Mouse (Mus musculus): ENCODE data around the gene Ascl5.

Gene Ascl5

DNA sequence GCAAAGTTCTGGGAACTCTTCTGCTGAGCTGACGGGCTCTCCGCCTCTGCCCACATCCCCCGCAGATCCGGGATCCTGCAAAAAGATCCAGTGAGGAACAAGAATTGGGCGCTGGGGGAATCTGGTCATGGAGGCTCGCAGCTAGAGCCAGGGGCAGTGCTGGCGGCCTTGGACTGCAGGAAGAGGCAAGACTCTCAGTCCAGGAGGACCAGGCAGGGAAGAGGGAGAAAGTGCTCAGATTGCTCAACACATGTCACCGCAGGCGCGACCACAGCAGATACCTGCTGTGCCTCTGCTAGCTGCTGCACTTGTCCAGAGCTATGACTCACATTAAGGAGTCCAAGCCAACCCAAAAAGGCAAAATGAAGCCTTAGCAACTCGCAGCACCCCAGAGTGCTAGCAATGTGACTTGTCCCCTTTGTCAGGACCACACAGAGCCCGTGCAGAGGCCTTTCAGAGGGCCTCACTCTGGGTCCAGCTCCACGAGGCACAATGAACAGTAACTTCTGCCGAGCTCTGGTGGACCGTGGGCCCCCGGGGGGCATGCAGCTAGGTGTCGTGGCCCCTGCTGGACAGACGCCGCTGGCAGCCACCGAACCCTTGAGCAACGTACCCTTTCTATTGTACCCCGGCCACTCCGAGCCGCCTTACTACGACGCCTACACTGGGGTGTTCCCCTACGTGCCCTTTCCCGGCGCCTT, at the start of gene Ascl5:
TSS of gene Ascl5 (plus strand) at position 493 of the 701 bp plus-strand sequence.
- WGBS: 28% methylated on average over 29 of the region's 29 CpGs

DNA sequence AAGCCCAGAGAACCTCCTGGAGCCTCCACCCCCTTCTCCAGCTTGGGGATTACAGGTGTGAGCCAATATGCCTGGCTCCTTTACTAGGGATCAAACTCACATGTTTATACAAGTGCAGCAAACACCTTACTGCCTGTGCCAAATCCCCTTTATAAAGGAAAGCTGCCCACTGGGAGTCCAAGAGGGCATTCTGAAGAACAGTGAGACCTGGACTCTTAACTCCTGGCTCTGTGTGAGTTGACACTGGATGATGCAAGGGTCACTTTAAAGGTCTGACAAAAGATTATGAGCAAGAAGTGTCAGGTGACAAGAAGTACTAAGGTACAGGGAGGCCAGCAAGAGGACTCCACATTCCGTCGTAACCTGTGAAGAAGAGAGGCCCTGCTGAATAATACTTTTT, 49.2 kb upstream of the Ascl5 start:
- WGBS: 96% methylated on average over 2 of the region's 2 CpGs

DNA sequence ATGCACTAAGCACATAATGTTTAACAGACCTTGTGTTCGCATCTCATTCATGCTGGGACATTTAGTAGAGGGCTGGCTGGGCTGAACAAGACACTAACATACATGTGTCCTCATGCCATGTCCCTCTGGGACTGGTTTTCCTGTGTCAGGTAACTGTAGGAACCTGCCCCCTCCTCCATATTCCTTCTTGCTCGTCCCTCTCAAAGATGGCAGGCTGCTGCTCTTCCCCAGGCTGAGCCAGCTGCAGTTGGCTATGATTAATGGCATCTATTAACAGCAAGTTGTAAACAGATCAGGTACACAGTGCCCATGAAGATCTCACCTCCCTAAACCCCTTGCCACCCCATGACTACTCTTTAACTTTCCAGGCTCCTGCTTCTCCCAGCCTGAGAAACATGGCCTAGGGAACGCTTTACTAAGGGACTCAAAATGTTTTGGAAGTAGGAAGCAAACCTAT, 44.3 kb upstream of the Ascl5 start, which contains the start of gene Igfn1:
TSS of gene Igfn1 (minus strand) at position 51 of the 457 bp plus-strand sequence.
- WGBS: 94% methylated on average over 3 of the region's 3 CpGs

DNA sequence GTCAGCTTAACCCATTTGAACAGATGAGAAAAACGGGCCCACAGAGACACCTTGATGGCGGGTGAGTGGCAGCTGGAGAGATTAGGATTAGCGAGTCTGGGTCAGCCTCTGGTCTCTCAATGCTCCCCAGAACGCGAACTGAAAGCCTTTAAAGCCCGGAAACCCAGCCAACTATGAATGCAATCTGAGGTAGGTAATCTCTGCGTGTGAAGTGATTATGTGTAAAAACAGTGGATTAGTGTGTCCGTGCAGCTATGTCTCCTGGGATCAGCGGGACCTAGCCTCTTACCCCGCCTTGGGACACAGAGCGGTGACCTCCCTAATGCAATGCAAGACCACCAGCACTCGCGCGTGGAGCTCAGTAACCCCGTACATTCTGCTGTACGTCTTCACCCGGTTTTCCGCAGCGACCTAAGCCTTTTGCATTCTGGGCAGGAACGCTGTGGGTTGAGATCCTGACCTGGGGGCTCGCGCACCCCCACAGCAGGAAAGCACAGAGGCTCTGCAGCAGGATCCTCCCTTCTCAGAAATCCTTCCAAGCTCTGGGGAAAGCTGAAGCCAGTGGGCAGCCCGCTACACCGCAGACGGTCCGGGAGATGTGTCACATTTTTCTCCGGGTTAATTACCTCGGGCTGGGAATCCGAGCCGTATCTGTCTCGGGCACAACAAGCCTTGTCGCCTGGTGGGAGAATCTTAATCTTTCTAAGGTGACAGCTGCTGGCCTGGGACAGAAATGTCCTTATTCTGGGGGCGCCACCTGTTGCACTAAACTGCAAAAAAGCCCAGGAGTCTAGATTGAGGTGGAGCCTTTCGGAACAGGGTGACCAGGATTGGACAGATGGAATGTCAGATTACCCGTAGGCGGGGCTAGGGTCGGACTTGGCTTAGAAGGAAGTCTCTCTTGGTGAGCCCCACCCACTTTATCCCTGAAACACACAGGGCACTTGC, 43.1 kb upstream of the Ascl5 start, which contains the start of gene Tmem9:
TSS of gene Tmem9 (plus strand) at position 940 of the 948 bp plus-strand sequence.
- 15% methylated on average over 37 of the region's 37 CpGs for WGBS

DNA sequence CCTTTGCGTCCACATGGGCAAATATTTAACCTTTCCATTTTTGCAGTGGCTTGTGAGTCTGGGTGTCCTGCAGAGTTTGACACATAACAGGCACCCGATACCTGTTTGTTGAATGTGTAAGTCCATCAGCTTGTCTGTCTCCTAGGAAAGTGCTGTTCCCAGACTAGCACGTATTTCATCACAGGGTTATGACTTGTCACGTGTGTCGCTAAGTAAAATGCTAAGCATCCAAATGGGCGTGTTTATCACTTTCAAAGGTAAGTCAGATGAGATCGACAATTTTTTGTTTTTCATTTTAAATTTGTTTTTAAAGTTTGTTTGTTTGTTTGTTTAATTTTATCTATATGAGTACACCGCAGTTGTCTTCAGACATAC, 42.5 kb upstream of the Ascl5 start:
- WGBS: 24% methylated on average over 8 of the region's 8 CpGs

DNA sequence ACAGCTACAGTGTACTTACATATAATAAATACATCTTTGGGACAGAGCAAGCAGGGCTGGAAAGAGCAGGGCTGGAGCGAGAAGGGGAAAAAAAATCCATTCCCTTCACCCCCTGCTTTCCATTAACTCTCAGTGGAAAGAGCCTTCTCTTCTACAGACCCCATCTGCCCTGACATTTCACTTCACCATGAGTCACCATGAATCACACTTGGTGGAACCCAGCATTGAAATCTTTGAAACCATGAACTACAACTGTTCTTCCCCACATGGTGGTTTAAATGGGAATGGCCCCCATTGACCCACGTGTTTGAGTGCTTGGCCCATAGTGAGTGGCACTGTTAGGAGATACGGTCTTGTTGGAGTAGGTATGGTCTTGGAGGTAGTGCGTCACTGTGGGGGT, 40.4 kb upstream of the Ascl5 start:
- WGBS: 90% methylated on average over 4 of the region's 4 CpGs

DNA sequence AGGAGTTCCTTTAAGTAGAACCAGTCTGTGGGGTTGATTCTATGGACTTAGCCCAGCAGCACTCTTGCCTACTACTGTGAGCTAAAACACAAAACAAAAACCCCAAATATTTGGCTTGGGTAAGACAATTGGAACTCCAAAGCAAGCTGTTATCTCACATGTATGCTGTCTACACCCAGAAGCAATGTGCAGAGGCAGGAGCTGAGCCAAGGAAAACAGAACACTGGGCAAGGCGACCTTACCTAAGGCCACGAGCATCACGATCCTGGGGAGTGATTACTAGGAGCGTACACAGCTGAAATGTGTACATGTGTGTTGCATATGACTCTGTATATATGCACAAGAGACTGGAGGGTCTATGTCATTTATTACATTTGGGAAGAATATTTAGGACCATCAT, 37.1 kb upstream of the Ascl5 start:
- 74% methylated on average over 4 of the region's 4 CpGs for WGBS

DNA sequence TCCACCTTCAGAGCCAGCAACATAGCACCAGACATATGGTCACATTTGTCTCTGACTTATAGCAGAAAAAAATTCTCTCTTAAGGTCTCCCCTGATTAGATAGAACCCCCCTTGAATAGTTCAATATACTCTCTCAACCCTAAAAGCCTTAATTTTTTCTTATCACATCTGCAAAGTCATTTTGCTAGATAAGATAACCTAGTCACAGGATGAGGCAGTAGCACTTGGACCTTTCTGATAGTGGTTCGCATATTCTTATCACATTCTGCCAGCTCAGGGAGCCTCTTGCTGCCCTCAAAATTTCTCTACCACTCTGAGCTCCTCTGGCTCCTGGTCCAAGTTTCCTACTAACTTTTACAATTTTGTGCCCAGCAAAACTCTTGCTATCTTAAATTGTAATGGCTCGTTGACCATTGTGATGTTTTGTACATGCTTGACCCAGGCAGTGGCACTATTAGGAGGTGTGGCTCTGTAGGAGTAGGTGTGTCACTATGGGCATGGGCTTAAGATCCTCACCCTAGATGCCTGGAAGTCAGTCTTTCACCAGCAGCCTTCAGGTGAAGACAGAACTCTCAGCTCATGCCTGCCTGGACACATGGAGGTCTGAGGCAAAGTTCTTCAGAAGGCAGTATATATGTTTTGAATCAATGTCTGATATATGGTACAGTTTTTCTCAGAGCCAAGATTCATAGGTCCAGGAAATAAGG, 35.7 kb upstream of the Ascl5 start:
- 87% methylated on average over 2 of the region's 2 CpGs for WGBS

DNA sequence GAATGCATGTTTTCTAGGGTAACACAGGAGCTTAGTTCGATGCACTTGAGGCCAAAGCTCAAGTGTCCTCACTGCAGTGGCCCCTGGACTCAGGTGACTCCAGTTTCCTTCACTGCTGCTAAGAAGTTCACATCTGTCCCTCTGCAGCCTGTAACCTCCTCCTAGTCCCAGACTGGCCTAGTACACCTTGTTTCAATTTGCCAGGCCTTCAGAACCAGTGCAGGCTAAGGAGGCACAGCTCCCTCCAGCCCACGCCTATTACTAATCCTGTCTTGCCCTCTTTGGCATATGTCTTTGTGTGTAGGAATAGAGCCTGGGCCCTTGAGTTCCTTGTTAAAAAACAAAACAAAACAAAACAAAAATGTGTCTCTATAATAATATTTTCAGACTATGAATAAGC, 33.3 kb upstream of the Ascl5 start:
- WGBS: 88% methylated on average over 2 of the region's 2 CpGs

DNA sequence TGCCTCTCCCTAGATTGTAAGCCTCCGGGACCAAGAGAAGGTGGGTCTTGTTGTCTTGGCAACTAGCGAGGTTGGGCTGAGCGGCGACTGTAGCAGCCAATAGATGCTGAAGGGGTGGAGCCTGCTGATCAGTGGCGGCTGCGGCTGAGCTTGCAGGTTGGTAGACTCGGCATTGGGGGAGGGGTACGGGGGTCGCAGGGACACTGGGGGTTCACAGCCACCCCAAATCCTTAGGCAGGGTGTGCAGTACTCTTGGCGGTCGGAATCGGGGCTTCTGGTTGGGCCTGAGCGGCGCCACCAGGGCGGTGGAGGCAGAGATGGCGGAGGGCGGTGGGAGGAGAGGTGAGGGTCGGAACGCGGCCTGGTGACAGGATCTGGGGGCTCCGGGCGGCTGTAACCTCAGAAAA, 32.7 kb upstream of the Ascl5 start:
- under 1% methylated on average over 22 of the region's 22 CpGs for WGBS

DNA sequence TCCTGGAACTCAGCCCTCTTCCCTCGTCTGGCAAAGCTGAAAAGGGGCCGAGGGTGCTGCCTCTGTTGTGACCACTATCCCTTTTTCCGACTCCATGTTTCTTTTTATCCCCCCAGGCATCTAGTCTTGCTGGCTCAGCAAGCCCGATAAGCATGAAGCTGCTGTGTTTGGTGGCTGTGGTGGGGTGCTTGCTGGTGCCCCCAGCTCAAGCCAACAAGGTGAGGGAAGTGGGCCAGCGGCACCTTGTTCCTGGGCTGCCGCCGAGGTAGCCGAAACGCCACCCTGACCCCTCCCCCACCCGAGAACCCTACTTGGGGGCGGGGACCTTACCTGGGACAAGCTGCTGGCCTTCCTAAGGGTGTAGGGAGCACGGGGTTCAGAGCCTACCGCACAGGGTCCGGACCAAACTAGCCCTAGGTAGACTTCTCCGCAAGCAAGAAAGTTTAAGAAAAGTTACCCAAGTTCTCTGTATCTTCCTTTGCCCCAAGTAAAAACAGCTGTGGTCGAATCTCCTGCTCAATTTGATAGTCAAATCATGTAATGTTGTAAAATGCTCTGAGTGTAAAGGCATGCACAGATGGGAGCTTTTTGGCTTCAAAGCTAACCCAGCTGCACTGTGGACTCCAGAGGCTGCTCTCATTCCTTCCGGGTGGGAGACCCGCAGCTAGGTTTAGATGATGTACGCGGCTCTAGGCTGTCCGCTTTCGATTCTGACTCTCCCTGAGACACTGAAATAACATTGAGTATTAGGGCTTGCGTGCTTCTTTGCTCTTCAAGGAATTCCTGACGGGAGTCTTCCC, 32.0 kb upstream of the Ascl5 start:
- WGBS: 4% methylated on average over 24 of the region's 24 CpGs

DNA sequence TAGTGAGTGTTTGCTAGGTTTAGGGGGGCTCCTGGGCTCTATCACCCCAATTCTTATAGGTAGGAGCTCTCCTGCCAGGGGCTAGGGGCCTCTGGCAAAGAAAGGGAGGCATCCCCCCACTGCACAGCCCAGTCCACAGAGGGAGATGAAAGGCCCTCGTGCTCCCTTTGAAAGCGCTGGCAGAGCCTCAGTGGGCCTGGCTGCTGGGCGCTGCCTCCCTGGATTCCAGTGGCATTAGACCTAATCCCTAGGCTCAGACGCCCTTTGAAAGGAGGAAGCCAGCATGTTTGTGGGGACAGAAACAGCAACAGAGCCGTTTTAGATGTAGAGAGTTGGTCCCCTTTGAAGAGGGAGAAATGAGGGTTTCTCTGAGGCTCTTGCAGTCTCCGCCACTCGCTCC, 20.4 kb upstream of the Ascl5 start:
- WGBS: 72% methylated on average over 7 of the region's 7 CpGs

DNA sequence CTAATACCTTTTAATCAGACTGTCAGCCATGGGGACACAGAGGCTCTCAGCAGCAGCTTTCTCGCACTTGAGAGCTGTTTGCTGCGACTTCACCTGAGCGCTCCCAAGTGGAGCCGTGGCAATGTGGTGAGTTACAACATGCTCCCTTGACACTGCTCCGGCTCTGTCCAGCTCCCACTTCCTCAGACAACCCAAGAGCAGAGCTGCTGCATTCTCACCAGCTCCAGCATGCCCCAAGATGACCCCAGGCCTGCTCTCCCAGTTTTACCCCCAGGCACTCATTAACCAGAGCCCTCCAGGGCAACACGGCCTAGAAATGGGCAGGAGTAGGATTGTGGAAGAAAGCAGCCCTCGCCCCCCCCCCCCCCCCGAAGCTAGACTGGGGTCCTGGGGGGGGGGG, 18.9 kb upstream of the Ascl5 start:
- 89% methylated on average over 8 of the region's 8 CpGs for WGBS

DNA sequence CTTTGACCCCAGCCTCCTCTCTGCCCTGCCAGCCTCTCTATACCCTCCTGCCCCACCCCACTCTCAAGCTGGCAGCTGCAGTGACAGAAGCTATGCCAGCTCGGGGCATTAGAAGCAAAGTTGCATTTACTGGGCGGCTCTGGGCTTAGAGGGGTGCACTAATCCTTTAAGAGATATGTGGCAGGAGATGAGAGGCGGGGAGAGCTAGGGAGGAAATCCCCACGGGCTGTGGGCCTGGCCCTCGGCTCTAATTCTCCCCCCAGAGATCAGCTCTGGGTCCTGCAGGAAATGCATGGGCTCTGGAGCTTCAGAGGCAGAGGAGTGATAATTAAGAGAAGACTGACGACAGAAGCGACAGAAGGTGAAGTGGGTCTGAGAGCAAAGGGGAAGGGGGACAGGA, 17.6 kb upstream of the Ascl5 start:
- 68% methylated on average over 7 of the region's 7 CpGs for WGBS

DNA sequence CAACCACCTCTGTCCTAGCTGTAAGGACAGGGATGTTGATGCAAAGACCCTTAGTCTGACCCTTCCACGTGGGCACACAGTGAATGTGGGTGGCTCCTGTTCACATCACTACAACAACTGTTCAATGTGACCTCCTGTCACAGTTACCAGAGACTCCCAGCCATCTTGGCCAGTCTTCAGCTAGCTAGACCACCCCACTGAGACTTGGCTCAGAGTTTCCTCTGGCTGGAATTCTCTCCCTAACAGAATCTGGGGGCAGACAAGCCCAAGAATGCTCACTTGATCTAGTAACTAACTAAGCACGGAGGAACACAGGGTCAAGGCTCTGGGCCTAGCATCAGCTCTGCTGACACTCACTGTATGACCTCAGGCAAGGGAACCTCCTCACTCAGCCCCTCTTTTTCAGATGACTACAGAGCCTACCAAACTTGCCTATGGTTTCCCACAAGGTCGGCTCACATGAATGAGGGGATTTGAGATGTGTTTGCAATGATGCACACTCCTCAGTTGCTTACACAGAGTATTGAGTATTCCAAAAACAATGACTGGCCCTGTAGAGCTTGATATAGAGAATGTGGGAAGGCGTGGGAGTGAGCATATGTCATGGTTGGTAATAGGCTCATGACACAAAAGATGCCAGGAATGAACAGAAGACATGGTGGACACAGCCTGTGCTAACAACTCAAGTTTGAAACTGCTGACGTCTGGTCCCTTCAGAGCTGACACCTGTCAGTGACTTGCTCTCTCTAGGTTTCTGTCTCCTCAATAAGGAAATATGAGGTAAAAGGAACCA, 11.7 kb upstream of the Ascl5 start:
- 43% methylated on average over 5 of the region's 5 CpGs for WGBS

DNA sequence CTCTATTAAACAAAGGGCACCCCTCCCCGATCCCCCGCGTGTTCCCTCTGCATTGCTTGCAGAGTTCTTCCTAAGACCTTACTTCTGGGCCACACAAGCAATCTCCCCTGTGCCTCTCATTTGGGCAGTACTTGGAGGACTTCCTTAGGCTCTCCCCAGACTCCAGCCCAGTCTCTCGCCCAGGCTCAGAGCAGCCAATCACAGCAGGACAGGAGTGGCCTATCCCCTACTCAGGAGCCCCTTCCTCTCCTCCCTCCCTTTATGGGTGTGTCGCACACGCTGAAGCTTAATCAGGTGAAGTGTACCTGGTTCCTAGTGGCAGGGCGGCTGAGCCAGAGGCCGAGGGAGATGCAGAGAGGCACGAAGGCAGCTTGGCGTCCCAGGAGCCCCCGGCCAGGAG, 10.2 kb upstream of the Ascl5 start:
- WGBS: 47% methylated on average over 11 of the region's 11 CpGs

DNA sequence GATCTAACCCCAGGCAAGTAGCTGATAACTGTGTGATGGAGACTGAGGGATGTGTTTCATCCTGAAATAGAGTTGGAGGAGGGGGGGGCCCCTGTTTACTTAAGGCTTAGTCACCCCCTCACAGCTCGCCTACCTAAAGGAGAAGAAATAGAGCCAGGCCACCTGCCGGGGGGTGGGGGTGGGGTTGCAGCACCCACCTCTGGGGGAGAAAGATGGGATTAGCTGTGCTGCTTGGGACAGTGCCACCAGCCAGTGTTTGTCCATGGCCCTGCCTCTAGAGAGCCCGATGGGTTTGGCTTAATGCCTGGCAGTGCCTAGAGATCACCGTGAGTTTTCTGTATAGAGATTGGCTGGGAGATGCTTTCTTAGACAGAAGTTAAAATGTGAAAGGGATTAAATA, 9.7 kb upstream of the Ascl5 start:
- WGBS: 20% methylated on average over 4 of the region's 4 CpGs

DNA sequence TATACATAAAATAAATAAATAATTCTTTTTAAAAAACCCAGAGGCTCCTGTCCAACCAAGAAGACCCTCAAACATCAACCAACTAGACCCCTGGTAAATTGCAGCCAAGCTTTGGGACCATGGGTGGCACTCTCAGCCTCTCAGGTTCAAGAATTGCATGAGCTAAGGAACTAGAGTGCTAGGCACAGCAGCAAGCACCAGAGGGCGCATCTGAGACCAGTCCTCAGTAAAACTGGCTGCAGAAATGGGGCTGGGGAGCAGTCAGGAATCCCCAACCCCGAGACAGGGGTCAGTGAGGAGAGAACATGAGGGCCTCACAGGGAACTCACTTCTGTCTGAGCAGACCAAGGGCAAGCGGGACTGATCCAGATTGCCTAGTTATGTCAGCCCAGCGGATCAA, 4.8 kb upstream of the Ascl5 start:
- 15% methylated on average over 4 of the region's 4 CpGs for WGBS

DNA sequence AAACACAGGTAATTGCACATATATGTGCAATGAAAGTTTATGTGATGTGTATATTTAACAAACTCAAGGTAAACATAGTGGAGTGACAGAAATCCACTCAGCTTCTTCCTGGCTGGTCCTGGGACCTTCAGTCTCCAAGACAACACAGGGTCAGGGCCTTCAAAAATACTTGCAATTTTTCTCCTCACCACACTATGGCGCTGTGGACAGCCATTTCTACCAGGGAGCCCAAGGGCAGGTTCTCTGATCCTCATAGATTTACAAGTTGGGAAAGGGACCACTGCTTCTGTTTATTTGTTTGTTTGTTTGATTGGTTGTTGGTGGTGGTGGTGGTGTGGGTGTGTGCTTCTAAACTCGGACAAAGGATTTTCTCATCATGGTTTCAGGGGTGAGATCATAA, 3.2 kb upstream of the Ascl5 start:
- WGBS: 12% methylated on average over 2 of the region's 2 CpGs

DNA sequence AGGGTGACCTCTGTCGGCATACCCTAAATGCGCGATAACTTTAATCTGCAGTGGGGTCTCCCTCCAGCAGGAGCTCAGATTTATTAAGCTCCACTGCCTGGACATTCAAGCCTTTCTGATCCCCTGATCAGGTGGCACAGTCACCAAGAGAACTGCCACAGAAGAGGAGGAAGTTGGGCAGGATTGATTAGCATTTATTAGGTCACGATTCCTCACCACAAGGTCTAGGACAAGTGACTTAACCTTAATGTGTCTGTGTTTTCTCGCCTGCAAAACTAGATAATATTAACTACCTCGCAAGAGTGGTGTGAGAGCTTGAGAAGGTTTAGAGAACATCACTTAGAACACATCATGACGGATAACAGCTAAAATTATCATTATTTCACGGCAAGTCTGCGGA, 2.7 kb upstream of the Ascl5 start:
- WGBS: 75% methylated on average over 9 of the region's 9 CpGs

DNA sequence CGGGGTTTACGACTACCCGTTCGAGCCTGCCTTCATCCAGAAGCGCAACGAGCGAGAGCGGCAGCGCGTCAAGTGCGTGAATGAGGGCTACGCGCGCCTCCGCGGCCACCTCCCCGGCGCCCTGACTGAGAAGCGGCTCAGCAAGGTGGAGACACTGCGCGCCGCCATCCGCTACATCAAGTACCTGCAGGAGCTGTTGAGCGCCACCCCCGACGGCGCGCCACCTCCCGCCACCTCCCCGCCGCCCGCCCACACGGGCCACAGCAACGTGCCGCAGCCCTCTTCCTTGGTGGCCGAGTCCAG, 360 bp downstream of the Ascl5 start:
- 2% methylated on average over 36 of the region's 36 CpGs for WGBS

All from cerebral cortex, adult 2 months (tissue).